Mouse (Mus musculus): ENCODE data around the gene Pan3.

Pan3 gene

GRCm38 (mm10) chr5:147579148-147579547 lies 149.2 kb downstream of the Pan3 start:
- in situ Hi-C loops (cut with MboI; ENCODE audit: low pct_unique_long_range_greater_than_20kb in 1 of 2, low sequenced_read_pairs in 2 of 2, unreplicated experiment in 1 of 2): loop anchor here in 1 of 2 experiments (10.0 kb wide), 1 partner anchor 174 kb away; the partner anchor contains the start of gene Flt3

GRCm38 (mm10) chr5:147579691-147580090 lies 149.7 kb downstream of the Pan3 start:
- in situ Hi-C loops (cut with MboI; ENCODE audit: low pct_unique_long_range_greater_than_20kb in 1 of 2, low sequenced_read_pairs in 2 of 2, unreplicated experiment in 1 of 2): loop anchor here in 1 of 2 experiments (10.0 kb wide), 1 partner anchor 175 kb away; the partner anchor contains the start of gene Flt3

- in situ Hi-C loops (cut with MboI; ENCODE audit: low pct_unique_long_range_greater_than_20kb in 1 of 2, low sequenced_read_pairs in 2 of 2, unreplicated experiment in 1 of 2): no loop called here
Observed at GRCm38 (mm10) chr5:147580181-147580580, 150.2 kb downstream of the Pan3 start.

GRCm38 (mm10) chr5:147583702-147584298 lies 153.8 kb downstream of the Pan3 start:
- in situ Hi-C loops (cut with MboI; ENCODE audit: low pct_unique_long_range_greater_than_20kb in 1 of 2, low sequenced_read_pairs in 2 of 2, unreplicated experiment in 1 of 2): no loop called here

- in situ Hi-C loops (cut with MboI; ENCODE audit: low pct_unique_long_range_greater_than_20kb in 1 of 2, low sequenced_read_pairs in 2 of 2, unreplicated experiment in 1 of 2): no loop called here
Observed at GRCm38 (mm10) chr5:147584648-147585047, 154.7 kb downstream of the Pan3 start.

GRCm38 (mm10) chr5:147585070-147585469 lies 155.1 kb downstream of the Pan3 start:
- in situ Hi-C loops (cut with MboI; ENCODE audit: low pct_unique_long_range_greater_than_20kb in 1 of 2, low sequenced_read_pairs in 2 of 2, unreplicated experiment in 1 of 2): no loop called here

GRCm38 (mm10) chr5:147589814-147590213 lies 159.9 kb downstream of the Pan3 start:
- in situ Hi-C loops (cut with MboI; ENCODE audit: low pct_unique_long_range_greater_than_20kb in 1 of 2, low sequenced_read_pairs in 2 of 2, unreplicated experiment in 1 of 2): no loop called here

- in situ Hi-C loops (cut with MboI; ENCODE audit: low pct_unique_long_range_greater_than_20kb in 1 of 2, low sequenced_read_pairs in 2 of 2, unreplicated experiment in 1 of 2): no loop called here
Observed at GRCm38 (mm10) chr5:147597825-147598224, 167.9 kb downstream of the Pan3 start.

Measured in mouse embryonic stem cell (cell line).